Mouse (Mus musculus) ES-Bruce4 (cell line): ENCODE data around the gene Defa30.

Source experiments
- CTCF ChIP-seq: IDR thresholded peaks from one replicate; pipeline ENCODE4 v1.8.1; 2011; ENCODE audit warnings: low read depth, low read length
- POLR2A ChIP-seq: IDR thresholded peaks from one replicate; pipeline ENCODE4 v1.8.1; 2011; ENCODE audit warnings: low read length; ENCODE audit not compliant: insufficient read depth

DNA sequence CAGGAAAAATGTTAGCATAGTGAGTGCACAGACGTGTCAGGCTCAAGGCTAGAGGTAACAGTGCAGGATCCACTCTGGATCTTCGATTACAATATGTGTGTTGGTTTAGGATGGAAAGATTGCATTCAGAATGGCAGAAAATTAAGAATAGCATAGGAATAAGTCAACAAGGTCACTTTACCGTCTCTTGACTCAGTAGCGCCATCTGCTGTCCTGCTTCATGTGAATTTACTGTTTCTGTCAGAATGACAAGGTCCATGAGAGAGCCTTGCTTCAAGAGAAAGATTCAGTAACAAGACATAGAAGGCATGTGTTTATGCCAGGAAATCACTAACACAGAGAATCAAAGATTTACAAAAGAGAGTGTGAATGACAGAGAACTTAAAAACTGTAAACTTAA lies 41.3 kb upstream of the Defa30 start:
- no peak for TF ChIP-seq CTCF
- TF ChIP-seq POLR2A, result no peak
